Mouse (Mus musculus) layer of hippocampus, adult 2 months (tissue): ENCODE data around the gene Gm49380. TPM values are rescaled to one million over a fixed set of nuclear protein-coding genes. Genes with fewer than 3 reads are reported as not detected.

Experiments
- DNase-seq, 2 experiments: peaks; one replicate each; pipeline ENCODE4 v3.0.0; 2022; ENCODE audit warnings: low spot score in 2 of 2
- H3K27ac ChIP-seq: fragments of 200-600 bp; 2 replicates; pipeline ENCODE4 v1.8.1; 2022
- H3K4me3 ChIP-seq: fragments of 200-600 bp; 2 replicates; pipeline ENCODE4 v1.8.1; 2022; ENCODE audit warnings: mild to moderate bottlenecking
- CTCF ChIP-seq: fragments of 200-600 bp; conservative IDR thresholded peaks from 2 replicates; pipeline ENCODE4 v1.8.1; 2022; ENCODE audit warnings: antibody characterized with exemption, mild to moderate bottlenecking, moderate library complexity
- total RNA-seq, 2 experiments: library from RNA; stranded (reverse); gene quantifications; 2 replicates each; pipeline ENCODE4 v1.2.3; 2021

Gene Gm49380
- total RNA-seq, 2 experiments from 2014 or later = 0.27 to 0.38 TPM

- no peak for DNase-seq
- H3K4me3 ChIP-seq = no peak overlapping the region
- peak overlapping the region; percentile 87 for H3K27ac ChIP-seq
- no peak for TF ChIP-seq CTCF
Observed at GRCm38 (mm10) chr9:44082266-44082665, 31.0 kb downstream of the Gm49380 start.

GRCm38 (mm10) chr9:44081581-44081980 lies 31.7 kb downstream of the Gm49380 start:
- H3K4me3 ChIP-seq = no peak overlapping the region
- TF ChIP-seq CTCF = no peak
- peak in 1 of 2 experiments; percentile 8 for DNase-seq
- peak overlapping the region; percentile 87 for H3K27ac ChIP-seq

GRCm38 (mm10) chr9:44080953-44081352 lies 32.3 kb downstream of the Gm49380 start:
- no peak for TF ChIP-seq CTCF
- Histone ChIP-seq H3K27ac (peak overlapping the region; percentile 87), H3K4me3 (no peak overlapping the region)
- peak in 1 of 2 experiments; percentile 60 for DNase-seq

GRCm38 (mm10) chr9:44079997-44080780 lies 33.1 kb downstream of the Gm49380 start:
- no peak for TF ChIP-seq CTCF
- Histone ChIP-seq H3K27ac (peak overlapping the region; percentile 87), H3K4me3 (no peak overlapping the region)
- DNase-seq = peak in 1 of 2 experiments; percentile 8

GRCm38 (mm10) chr9:44078955-44079756 lies 34.1 kb downstream of the Gm49380 start:
- Histone ChIP-seq H3K27ac (peak overlapping the region; percentile 87), H3K4me3 (peak overlapping the region; percentile 15; the same call in 1 of the 2 replicates)
- peak; percentile 51 to 58 for DNase-seq

GRCm38 (mm10) chr9:44078136-44078797 lies 35.0 kb downstream of the Gm49380 start:
- no peak for DNase-seq
- Histone ChIP-seq H3K4me3 (peak overlapping the region; percentile 15; the same call in 1 of the 2 replicates), H3K27ac (peak overlapping the region; percentile 87)
- no peak for TF ChIP-seq CTCF

More at GRCm38 (mm10) chr9:44078955-44079756, 34.1 kb downstream of the Gm49380 start:
- no peak for TF ChIP-seq CTCF

GRCm38 (mm10) chr9:44077266-44077910 lies 35.9 kb downstream of the Gm49380 start:
- no peak for TF ChIP-seq CTCF
- peak overlapping the region; percentile 87 for H3K27ac ChIP-seq
- peak overlapping the region; percentile 12; the same call in 1 of the 2 replicates for H3K4me3 ChIP-seq
- no peak for DNase-seq

- TF ChIP-seq CTCF = peak; percentile 79
- peak; percentile 65 to 66 for DNase-seq
- peak overlapping the region; percentile 12; the same call in 1 of the 2 replicates for H3K4me3 ChIP-seq
- H3K27ac ChIP-seq = peak overlapping the region; percentile 87; the same call in 1 of the 2 replicates
Observed at GRCm38 (mm10) chr9:44076764-44077120, 36.6 kb downstream of the Gm49380 start.

- Histone ChIP-seq H3K27ac (no peak overlapping the region; the same call in 1 of the 2 replicates), H3K4me3 (no peak overlapping the region; the same call in 1 of the 2 replicates)
- DNase-seq = no peak
- no peak for TF ChIP-seq CTCF
Observed at GRCm38 (mm10) chr9:44075996-44076763, 37.1 kb downstream of the Gm49380 start.

- H3K27ac ChIP-seq = no peak overlapping the region; the same call in 1 of the 2 replicates
- no peak overlapping the region for H3K4me3 ChIP-seq
- TF ChIP-seq CTCF = no peak
- no peak for DNase-seq
Observed at GRCm38 (mm10) chr9:44075276-44075995, 37.9 kb downstream of the Gm49380 start.
